Mouse (Mus musculus): ENCODE data around the gene Sparcl1.

DNA sequence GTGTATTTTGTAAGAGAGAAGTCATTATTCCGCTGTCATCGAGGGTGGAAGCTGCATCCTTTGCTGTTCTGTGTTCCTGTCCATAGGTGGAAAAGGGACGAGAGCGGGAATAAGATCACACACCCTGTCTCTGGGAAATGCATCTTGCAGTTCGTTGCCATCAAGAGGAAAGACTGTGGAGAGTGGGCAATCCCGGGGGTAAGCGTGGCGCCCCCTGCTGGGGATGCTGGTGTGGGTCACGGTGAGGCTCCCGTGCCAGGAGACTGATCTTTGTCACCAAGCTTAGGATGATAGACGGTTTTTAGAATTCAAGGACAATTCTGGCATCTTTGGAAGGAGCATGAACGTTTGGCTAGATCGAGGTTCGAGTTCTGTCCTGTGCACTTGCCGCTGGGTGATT lies 55.5 kb downstream of the Sparcl1 start:
- TF ChIP-seq CTCF (IDR thresholded peaks at IDR 0.05; ENCODE audit: borderline replicate concordance, extremely low read depth, insufficient read depth, insufficient read length), result peak; percentile 63
- no peak for TF ChIP-seq POLR2A (IDR thresholded peaks at IDR 0.05; ENCODE audit: borderline replicate concordance, extremely low read depth, insufficient read depth, insufficient read length, poor library complexity, severe bottlenecking)
